Mouse (Mus musculus): ENCODE measurements around the gene Tent5a. TPM values are rescaled to one million over a fixed set of nuclear protein-coding genes. Genes with fewer than 3 reads are reported as not detected.

Gene Tent5a
- polyA plus RNA-seq, 1 experiment: 0.03 TPM

DNA sequence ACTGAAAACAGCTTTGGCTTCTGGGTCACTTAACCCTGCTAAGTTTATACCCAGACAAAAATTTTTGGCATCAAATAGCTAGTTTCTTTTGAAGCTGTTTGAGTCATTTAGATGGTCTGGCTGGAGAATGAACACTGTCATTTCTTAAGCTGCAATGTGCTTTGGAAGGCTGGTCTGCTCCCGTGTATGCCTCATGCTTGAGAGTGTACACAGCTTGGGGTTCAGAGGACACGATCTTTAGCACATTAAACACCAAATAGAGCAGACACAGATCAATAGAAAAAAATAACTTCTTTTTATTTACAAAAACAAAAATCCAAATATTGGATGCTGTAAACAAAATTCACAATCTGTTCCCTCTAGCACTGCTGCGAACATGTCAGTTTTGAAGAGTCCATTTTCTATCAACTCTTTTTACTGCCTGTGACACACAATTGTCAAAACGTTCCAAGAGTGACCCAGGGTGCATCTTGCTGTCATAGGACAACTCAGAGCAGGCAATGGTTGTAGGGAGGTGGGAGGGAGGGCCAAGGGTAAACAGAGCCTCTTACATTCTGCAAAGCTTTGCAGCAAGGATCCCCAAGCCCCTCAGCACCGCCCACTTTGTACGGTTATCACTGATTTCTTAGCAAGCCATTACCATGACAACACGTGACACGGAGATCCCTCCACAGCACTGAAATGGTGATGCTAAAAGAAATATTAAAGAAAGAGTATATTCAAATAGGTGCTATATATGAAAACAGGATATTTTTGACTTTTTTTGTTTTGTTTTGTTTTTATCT, 6.8 kb downstream of the Tent5a start:
- Histone ChIP-seq H3K36me3 (ENCODE audit: control insufficient read depth) (no peaks in the 10 kb centered on the region; the same call in 1 of the 2 replicates), H3K9me3 (ENCODE audit: control insufficient read depth, low read length) (no peaks in the 10 kb centered on the region), H3K4me1 (ENCODE audit: control insufficient read depth) (no peaks in the 10 kb centered on the region), H3K4me3 (replicated peaks) (no peak overlapping the region), H3K27me3 (ENCODE audit: control insufficient read depth) (peaks cover 2% of the 10 kb centered on the region; the same call in 1 of the 2 replicates)
- TF ChIP-seq TAL1 (IDR thresholded peaks at IDR 0.05; ENCODE audit: low read length): no peak
- no peak for TF ChIP-seq GATA1 (IDR thresholded peaks at IDR 0.05; ENCODE audit: low read length)

DNA sequence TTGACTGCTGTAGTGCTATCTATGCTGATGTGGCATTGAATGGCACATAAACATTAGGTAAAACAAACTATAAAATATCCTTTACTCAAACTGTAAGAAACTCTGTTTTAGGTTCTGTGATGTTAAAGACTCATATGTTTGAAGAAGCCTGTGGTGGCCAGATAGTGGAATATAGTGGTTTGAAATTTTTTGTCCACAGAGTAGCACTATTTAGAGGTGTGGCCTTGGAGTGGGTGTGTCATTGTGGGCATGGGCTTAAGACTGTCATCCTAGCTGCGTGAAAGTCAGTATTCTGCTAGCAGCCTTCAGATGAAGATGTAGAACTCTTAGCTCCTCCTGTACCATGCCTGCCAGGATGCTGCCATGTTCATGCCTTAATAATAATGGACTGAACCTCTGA, 11.0 kb downstream of the Tent5a start:
- Histone ChIP-seq H3K9me3 (ENCODE audit: control insufficient read depth, low read length) (no peaks in the 10 kb centered on the region), H3K36me3 (ENCODE audit: control insufficient read depth) (no peaks in the 10 kb centered on the region; the same call in 1 of the 2 replicates), H3K27me3 (ENCODE audit: control insufficient read depth) (no peaks in the 10 kb centered on the region), H3K4me1 (ENCODE audit: control insufficient read depth) (no peaks in the 10 kb centered on the region), H3K4me3 (replicated peaks) (no peak overlapping the region)
- TF ChIP-seq GATA1 (IDR thresholded peaks at IDR 0.05; ENCODE audit: low read length): no peak
- no peak for TF ChIP-seq TAL1 (IDR thresholded peaks at IDR 0.05; ENCODE audit: low read length)

DNA sequence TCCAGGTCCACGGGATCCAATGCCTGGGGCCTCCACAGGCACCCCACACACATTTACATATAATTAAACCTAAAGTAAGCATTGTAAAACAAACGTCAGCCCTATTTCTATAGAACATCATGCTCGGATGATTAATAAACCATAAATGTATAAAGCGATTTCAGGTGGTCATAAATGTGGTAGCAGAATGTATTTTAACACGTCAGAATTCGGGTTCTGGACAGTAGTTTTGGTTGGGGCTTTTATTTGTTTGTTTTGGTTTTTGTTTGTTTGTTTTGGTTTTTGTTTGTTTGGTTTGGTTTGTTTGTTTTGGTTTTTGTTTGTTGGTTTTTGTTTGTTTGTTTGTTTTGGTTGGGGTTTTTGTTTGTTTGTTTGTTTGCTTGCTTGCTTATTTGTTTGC, 14.7 kb downstream of the Tent5a start, which contains the start of gene Gm11114:
TSS of gene Gm11114 (plus strand) at position 301 of the 400 bp plus-strand sequence.
- no peaks in the 10 kb centered on the region for H3K9me3 ChIP-seq (ENCODE audit: control insufficient read depth, low read length)
- no peaks in the 10 kb centered on the region for H3K4me1 ChIP-seq (ENCODE audit: control insufficient read depth)
- no peak for TF ChIP-seq GATA1 (IDR thresholded peaks at IDR 0.05; ENCODE audit: low read length)
- TF ChIP-seq TAL1 (IDR thresholded peaks at IDR 0.05; ENCODE audit: low read length): no peak
- no peaks in the 10 kb centered on the region for H3K27me3 ChIP-seq (ENCODE audit: control insufficient read depth)
- H3K4me3 ChIP-seq (replicated peaks): no peak within 1 kb of the TSS
- no peaks in the 10 kb centered on the region for H3K36me3 ChIP-seq (ENCODE audit: control insufficient read depth)

DNA sequence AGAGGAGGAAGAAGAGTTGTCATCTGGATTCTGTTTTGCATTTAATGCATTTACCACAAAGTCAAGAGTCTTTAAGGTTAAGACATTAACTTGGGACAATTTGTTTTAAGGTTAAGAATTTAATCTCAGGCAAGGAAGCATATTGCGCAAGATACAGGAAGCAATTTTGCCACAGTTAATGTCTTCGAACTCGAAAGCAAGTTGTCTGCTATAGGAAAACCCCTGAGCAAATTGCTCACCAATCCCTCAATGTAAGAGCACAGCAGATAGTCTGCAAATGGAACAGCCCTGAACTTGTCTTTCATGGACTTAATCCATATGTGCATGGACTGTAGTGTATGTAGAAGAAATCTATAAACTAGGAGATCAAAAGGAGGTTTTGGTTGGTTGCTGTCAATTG, 23.8 kb downstream of the Tent5a start:
- H3K4me3 ChIP-seq (replicated peaks): no peak overlapping the region
- H3K27me3 ChIP-seq (ENCODE audit: control insufficient read depth): no peaks in the 10 kb centered on the region
- no peaks in the 10 kb centered on the region for H3K4me1 ChIP-seq (ENCODE audit: control insufficient read depth)
- H3K36me3 ChIP-seq (ENCODE audit: control insufficient read depth): no peaks in the 10 kb centered on the region
- no peak for TF ChIP-seq TAL1 (IDR thresholded peaks at IDR 0.05; ENCODE audit: low read length)
- no peak for TF ChIP-seq GATA1 (IDR thresholded peaks at IDR 0.05; ENCODE audit: low read length)
- no peaks in the 10 kb centered on the region for H3K9me3 ChIP-seq (ENCODE audit: control insufficient read depth, low read length)

- no peaks in the 10 kb centered on the region for H3K9me3 ChIP-seq (ENCODE audit: control insufficient read depth, low read length)
- H3K36me3 ChIP-seq (ENCODE audit: control insufficient read depth): no peaks in the 10 kb centered on the region
- H3K4me3 ChIP-seq (replicated peaks): no peak overlapping the region
- TF ChIP-seq GATA1 (IDR thresholded peaks at IDR 0.05; ENCODE audit: low read length) (no peak), TAL1 (IDR thresholded peaks at IDR 0.05; ENCODE audit: low read length) (no peak)
- H3K4me1 ChIP-seq (ENCODE audit: control insufficient read depth): no peaks in the 10 kb centered on the region
- H3K27me3 ChIP-seq (ENCODE audit: control insufficient read depth): no peaks in the 10 kb centered on the region
Observed at GRCm38 (mm10) chr9:85302849-85303248, 24.3 kb downstream of the Tent5a start.

DNA sequence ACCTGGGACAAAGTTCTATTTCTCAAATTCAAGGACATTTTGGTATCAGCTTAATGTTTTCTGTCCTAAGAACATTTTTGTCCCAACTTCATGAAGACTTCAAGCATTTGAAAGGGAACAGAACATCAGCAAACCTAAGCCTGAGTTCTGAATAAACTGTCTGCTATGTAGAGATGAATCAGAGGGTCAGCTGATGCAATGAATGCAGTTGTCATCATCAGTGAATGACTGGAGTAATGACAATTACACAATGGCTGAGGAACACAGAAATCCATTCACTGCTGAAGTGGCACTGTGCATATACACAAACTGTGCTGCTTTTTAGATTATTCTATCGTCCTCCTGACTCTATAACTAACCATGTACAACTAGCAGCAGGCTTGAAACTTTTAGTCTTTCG, 53.0 kb downstream of the Tent5a start:
- Histone ChIP-seq H3K9me3 (ENCODE audit: control insufficient read depth, low read length) (no peaks in the 10 kb centered on the region), H3K4me1 (ENCODE audit: control insufficient read depth) (no peaks in the 10 kb centered on the region), H3K4me3 (replicated peaks) (no peak overlapping the region), H3K27me3 (ENCODE audit: control insufficient read depth) (no peaks in the 10 kb centered on the region), H3K36me3 (ENCODE audit: control insufficient read depth) (no peaks in the 10 kb centered on the region)
- TF ChIP-seq GATA1 (IDR thresholded peaks at IDR 0.05; ENCODE audit: low read length) (no peak), TAL1 (IDR thresholded peaks at IDR 0.05; ENCODE audit: low read length) (no peak)

Other genes starting within 250 kb of the Tent5a start
- not detected in 2 replicates for gene Gm11114, start 14.6 kb downstream of the Tent5a start, polyA plus RNA-seq (2012)

Data from erythroblast, embryonic 14.5 days (primary cell).